13 mouse cellular contexts compared by ENCODE assay signal in the genomic region with DNA sequence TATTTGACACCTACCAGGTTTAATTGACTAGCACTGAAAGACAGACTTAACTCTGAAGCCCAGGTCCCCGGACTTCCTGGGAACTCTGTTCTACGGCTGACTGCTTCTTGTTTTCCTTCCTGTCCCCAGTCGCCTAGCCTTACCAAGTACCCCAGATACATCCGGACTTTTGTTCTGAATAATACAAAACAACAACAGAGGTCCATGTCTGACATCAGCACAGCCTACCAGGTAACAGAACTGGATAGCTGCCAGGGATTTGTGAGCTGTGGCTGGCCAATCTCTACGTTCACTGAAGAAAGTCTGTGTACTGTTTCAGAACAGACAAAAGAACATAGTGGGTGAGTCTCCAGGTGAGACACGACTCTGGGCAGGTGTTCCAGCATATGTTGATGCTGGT. TPM values are rescaled to one million over a fixed set of nuclear protein-coding genes. Genes with fewer than 3 reads are reported as not detected.
DNase-seq lines count a peak whose midpoint lies in the region; ATAC-seq and TF ChIP-seq lines count a peak whose summit lies in the region.
"Had no signal": no experiment of that assay in that cellular context is flagged by ENCODE, and none has a peak within 500 bp of the region (broad histone marks: within the 10 kb centered on the region; RNA-seq: fewer than 3 reads in every experiment).

No protein-coding gene starts in this region.

- WGBS in forebrain, embryonic 12.5 days: 68% methylated on average over 6 of the region's 6 CpGs
- 65% methylated on average over 6 of the region's 6 CpGs for WGBS in forebrain, embryonic 11.5 days
- WGBS in limb, embryonic 12.5 days: 69% methylated on average over 6 of the region's 6 CpGs
- 77% methylated on average over 6 of the region's 6 CpGs for WGBS in limb, embryonic 10.5 days
- WGBS in spleen, adult 2 months: 27% methylated on average over 6 of the region's 6 CpGs
- 64% methylated on average over 6 of the region's 6 CpGs for WGBS in hindbrain, embryonic 14.5 days

- H3K4me2 ChIP-seq in forebrain, embryonic 12.5 days: no peak overlapping the region
- no peak overlapping the region for H3K4me2 ChIP-seq in forebrain, embryonic 11.5 days (ENCODE audit: low read depth, low read length, severe bottlenecking)
- no peak overlapping the region for H3K4me2 ChIP-seq in limb, embryonic 12.5 days
- no peak overlapping the region for H3K4me2 ChIP-seq in hindbrain, embryonic 14.5 days (replicated peaks)
- H3K4me2 ChIP-seq: heart, embryonic 11.5 days had no signal

- no peak for TF ChIP-seq CTCF in spleen, adult 2 months (IDR thresholded peaks at IDR 0.05; ENCODE audit: extremely low read depth, insufficient read depth, insufficient read length, insufficient replicate concordance)

- peaks cover 60% of the 10 kb centered on the region for H3K4me1 ChIP-seq in forebrain, embryonic 12.5 days
- peaks cover 25% of the 10 kb centered on the region for H3K4me1 ChIP-seq in forebrain, embryonic 11.5 days (replicated peaks; ENCODE audit: control insufficient read depth, insufficient read depth, low read length)
- H3K4me1 ChIP-seq in limb, embryonic 12.5 days (replicated peaks): peaks cover 44% of the 10 kb centered on the region
- peaks cover 47% of the 10 kb centered on the region for H3K4me1 ChIP-seq in limb, embryonic 10.5 days
- peaks cover 18% of the 10 kb centered on the region for H3K4me1 ChIP-seq in spleen, adult 2 months (ENCODE audit: control insufficient read depth, insufficient read depth, insufficient read length)
- peaks cover 41% of the 10 kb centered on the region for H3K4me1 ChIP-seq in hindbrain, embryonic 14.5 days (replicated peaks; ENCODE audit: control insufficient read depth, insufficient read depth, low read length)

- no peak for TF ChIP-seq POLR2A in spleen, adult 2 months (IDR thresholded peaks at IDR 0.05; ENCODE audit: low read depth, low read length)

- H3K9ac ChIP-seq in forebrain, embryonic 12.5 days: no peak overlapping the region
- H3K9ac ChIP-seq in forebrain, embryonic 11.5 days (ENCODE audit: low read length): no peak overlapping the region
- no peak overlapping the region for H3K9ac ChIP-seq in limb, embryonic 12.5 days (replicated peaks)
- no peak overlapping the region for H3K9ac ChIP-seq in hindbrain, embryonic 14.5 days

- H3K27ac ChIP-seq in forebrain, embryonic 12.5 days: 0 out of 2 replicates have a peak overlapping the region, but pooled peaks have one; percentile 31
- no peak overlapping the region for H3K27ac ChIP-seq in forebrain, embryonic 11.5 days (ENCODE audit: low read depth, low read length)
- 0 out of 2 replicates have a peak overlapping the region, but pooled peaks have one; percentile 5 for H3K27ac ChIP-seq in limb, embryonic 12.5 days
- H3K27ac ChIP-seq in limb, embryonic 10.5 days: no peak overlapping the region
- H3K27ac ChIP-seq in spleen, adult 2 months (ENCODE audit: insufficient read depth, low read length): peak overlapping the region; percentile 5; the same call in 1 of the 2 replicates
- no peak overlapping the region for H3K27ac ChIP-seq in hindbrain, embryonic 14.5 days
- H3K27ac ChIP-seq: macrophage had no signal

- no peaks in the 10 kb centered on the region for H3K27me3 ChIP-seq in forebrain, embryonic 12.5 days
- H3K27me3 ChIP-seq in forebrain, embryonic 11.5 days (ENCODE audit: control insufficient read depth, insufficient read depth, low read length): no peaks in the 10 kb centered on the region
- H3K27me3 ChIP-seq in limb, embryonic 12.5 days: no peaks in the 10 kb centered on the region
- peaks cover 9% of the 10 kb centered on the region for H3K27me3 ChIP-seq in limb, embryonic 10.5 days (ENCODE audit: low read depth, poor library complexity, severe bottlenecking)
- H3K27me3 ChIP-seq in spleen, adult 2 months (ENCODE audit: control insufficient read depth, insufficient read depth, low read length): no peaks in the 10 kb centered on the region
- H3K27me3 ChIP-seq in hindbrain, embryonic 14.5 days (ENCODE audit: control insufficient read depth, insufficient read depth, low read length): no peaks in the 10 kb centered on the region

- no peaks in the 10 kb centered on the region for H3K36me3 ChIP-seq in forebrain, embryonic 12.5 days (replicated peaks)
- H3K36me3 ChIP-seq in forebrain, embryonic 11.5 days (ENCODE audit: control insufficient read depth, insufficient read depth, low read length): no peaks in the 10 kb centered on the region
- no peaks in the 10 kb centered on the region for H3K36me3 ChIP-seq in limb, embryonic 12.5 days
- H3K36me3 ChIP-seq in limb, embryonic 10.5 days: no peaks in the 10 kb centered on the region
- H3K36me3 ChIP-seq in spleen, adult 2 months (ENCODE audit: control insufficient read depth, insufficient read depth, low read length): no peaks in the 10 kb centered on the region
- no peaks in the 10 kb centered on the region for H3K36me3 ChIP-seq in hindbrain, embryonic 14.5 days (replicated peaks; ENCODE audit: control insufficient read depth, insufficient read depth)

- DNase-seq in forebrain, embryonic 11.5 days (ENCODE audit: low spot score): no peak
- no peak for DNase-seq in limb, embryonic 10.5 days (ENCODE audit: low spot score)
- DNase-seq in spleen, adult 2 months (ENCODE audit: low read depth in 1 of 2, low spot score in 2 of 2): no peak
- no peak for DNase-seq in spleen, postnatal 4 days (ENCODE audit: low spot score in 2 of 2)
- DNase-seq in right cerebral cortex, postnatal 4 days: no peak
- DNase-seq in hindbrain, embryonic 14.5 days (ENCODE audit: low spot score): no peak
- DNase-seq: B cell, adult 2 months had no signal

- H3K9me3 ChIP-seq in forebrain, embryonic 12.5 days: no peaks in the 10 kb centered on the region
- H3K9me3 ChIP-seq in forebrain, embryonic 11.5 days (ENCODE audit: control insufficient read depth, low read length): no peaks in the 10 kb centered on the region
- no peaks in the 10 kb centered on the region for H3K9me3 ChIP-seq in limb, embryonic 12.5 days
- H3K9me3 ChIP-seq in limb, embryonic 10.5 days (replicated peaks): no peaks in the 10 kb centered on the region
- no peaks in the 10 kb centered on the region for H3K9me3 ChIP-seq in hindbrain, embryonic 14.5 days (ENCODE audit: control insufficient read depth, low read length)

- H3K4me3 ChIP-seq in forebrain, embryonic 12.5 days (replicated peaks): no peak overlapping the region
- H3K4me3 ChIP-seq in forebrain, embryonic 11.5 days (ENCODE audit: low read depth, low read length): no peak overlapping the region
- no peak overlapping the region for H3K4me3 ChIP-seq in limb, embryonic 12.5 days (replicated peaks)
- H3K4me3 ChIP-seq in limb, embryonic 10.5 days: no peak overlapping the region
- H3K4me3 ChIP-seq in spleen, adult 2 months (ENCODE audit: extremely low read depth, insufficient read depth, insufficient read length): no peak overlapping the region
- no peak overlapping the region for H3K4me3 ChIP-seq in hindbrain, embryonic 14.5 days (replicated peaks; ENCODE audit: low read length)
- H3K4me3 ChIP-seq: myocyte had no signal

- ATAC-seq in forebrain, embryonic 12.5 days (ENCODE audit: low FRiP score): no peak
- ATAC-seq in forebrain, embryonic 11.5 days (replicated peaks; ENCODE audit: low FRiP score): no peak
- ATAC-seq in limb, embryonic 12.5 days (ENCODE audit: insufficient number of reproducible peaks, insufficient read depth, low FRiP score, low TSS enrichment, low read depth): no peak
- ATAC-seq in hindbrain, embryonic 14.5 days (ENCODE audit: low FRiP score): no peak

RNA-seq across cellular contexts. Expression of a gene that starts 20.1 kb away (rescaled TPM):
- 128 and 135 TPM in 2 replicates for polyA plus RNA-seq in forebrain, embryonic 12.5 days (2016; fragmentation: Nextera tagmentation; extraction: Ambion mirVana)
- polyA plus RNA-seq in forebrain, embryonic 11.5 days (2014; fragmentation: Nextera tagmentation; extraction: Ambion mirVana): 110 TPM in 2 replicates
- polyA plus RNA-seq in limb, embryonic 12.5 days (2016; fragmentation: Nextera tagmentation; extraction: Ambion mirVana): 26.7 and 28.1 TPM in 2 replicates
- 10.1 and 17.7 TPM in 2 replicates for polyA plus RNA-seq in limb, embryonic 10.5 days (2016; fragmentation: Nextera tagmentation; extraction: Ambion mirVana)
- polyA plus RNA-seq in spleen, adult 2 months (2012; rRNA removed): 115 and 123 TPM in 2 replicates
- 26.3 and 29.0 TPM in 2 replicates for polyA plus RNA-seq in hindbrain, embryonic 14.5 days (2014; fragmentation: Nextera tagmentation; extraction: Ambion mirVana)

RNA-seq across cellular contexts. Expression of a gene that starts 21.8 kb away (rescaled TPM):
- 2.2 and 3.3 TPM in 2 replicates for polyA plus RNA-seq in forebrain, embryonic 12.5 days (2016; fragmentation: Nextera tagmentation; extraction: Ambion mirVana)
- polyA plus RNA-seq in forebrain, embryonic 11.5 days (2014; fragmentation: Nextera tagmentation; extraction: Ambion mirVana): 2.2 and 3.6 TPM in 2 replicates
- polyA plus RNA-seq in limb, embryonic 12.5 days (2016; fragmentation: Nextera tagmentation; extraction: Ambion mirVana): 12.6 and 14.8 TPM in 2 replicates
- 2.4 and 2.5 TPM in 2 replicates for polyA plus RNA-seq in limb, embryonic 10.5 days (2016; fragmentation: Nextera tagmentation; extraction: Ambion mirVana)
- 10.6 and 12.4 TPM in 2 replicates for polyA plus RNA-seq in spleen, adult 2 months (2012; rRNA removed)
- polyA plus RNA-seq in hindbrain, embryonic 14.5 days (2014; fragmentation: Nextera tagmentation; extraction: Ambion mirVana): 5.3 and 6.2 TPM in 2 replicates
- polyA plus RNA-seq: macrophage had no signal

RNA-seq across cellular contexts. Expression of a gene that starts 52.2 kb away (rescaled TPM):
- not detected in 2 replicates for polyA plus RNA-seq in forebrain, embryonic 12.5 days (2016; fragmentation: Nextera tagmentation; extraction: Ambion mirVana)
- polyA plus RNA-seq in forebrain, embryonic 11.5 days (2014; fragmentation: Nextera tagmentation; extraction: Ambion mirVana): not detected in 2 replicates
- polyA plus RNA-seq in limb, embryonic 12.5 days (2016; fragmentation: Nextera tagmentation; extraction: Ambion mirVana): not detected in 2 replicates
- polyA plus RNA-seq in limb, embryonic 10.5 days (2016; fragmentation: Nextera tagmentation; extraction: Ambion mirVana): not detected in 2 replicates
- 0.20 TPM in 1 of 2 replicates, not detected in the other for polyA plus RNA-seq in spleen, adult 2 months (2012; rRNA removed)
- polyA plus RNA-seq in hindbrain, embryonic 14.5 days (2014; fragmentation: Nextera tagmentation; extraction: Ambion mirVana): 0.20 and 0.23 TPM in 2 replicates
- polyA plus RNA-seq: hindbrain, embryonic 11.5 days; macrophage had no signal

Comparison
In these comparisons a context has a peak if more than half of its experiments do, and no peak if none do; other contexts are left out.
1. H3K27ac ChIP-seq: peak in forebrain, embryonic 12.5 days (single experiment), limb, embryonic 12.5 days (single experiment) and spleen, adult 2 months (single experiment); none in forebrain, embryonic 11.5 days (single experiment), limb, embryonic 10.5 days (single experiment) and hindbrain, embryonic 14.5 days (single experiment).